In the genomic region with DNA sequence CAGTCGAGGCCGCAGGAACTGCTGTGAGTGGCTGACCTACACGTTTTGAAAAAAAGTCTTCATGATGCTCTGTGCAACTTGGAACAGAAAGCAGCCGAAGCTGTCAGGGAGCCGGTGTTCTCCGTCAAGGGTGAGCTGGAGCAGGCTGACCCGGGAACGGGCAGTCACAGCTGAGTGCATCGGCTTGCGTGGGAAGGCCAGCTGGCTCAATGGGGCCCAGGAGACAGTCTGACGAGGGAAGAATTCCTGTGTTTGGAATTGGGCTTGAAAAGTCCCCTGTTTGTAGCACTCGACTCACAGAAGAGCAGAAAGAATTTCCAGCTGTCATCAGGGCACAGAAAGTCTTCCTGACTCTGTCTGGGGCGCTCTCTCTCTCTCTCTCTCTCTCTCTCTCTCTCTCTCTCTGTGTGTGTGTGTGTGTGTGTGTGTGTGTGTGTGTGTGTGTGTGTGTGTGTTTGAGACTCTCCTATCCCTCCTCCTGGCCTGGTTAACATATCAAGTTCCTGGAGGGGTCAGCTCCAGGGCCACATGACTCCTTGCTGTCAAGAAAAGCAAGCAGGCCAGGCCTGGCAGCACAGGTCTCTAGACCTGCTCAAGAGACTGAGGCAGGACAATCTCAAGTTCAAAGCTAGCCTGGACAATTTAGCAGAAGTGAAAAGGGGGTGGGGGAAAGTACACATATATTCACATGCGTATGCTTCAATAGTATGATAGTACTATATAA, we compare ENCODE assay signal across 9 mouse cellular contexts.
A peak's percentile ranks its signal among the peaks of the same experiment; 100 is the strongest.
DNase-seq lines count a peak whose midpoint lies in the region; ATAC-seq and TF ChIP-seq lines count a peak whose summit lies in the region.
"Had no signal": no experiment of that assay in that cellular context is flagged by ENCODE, and none has a peak within 500 bp of the region (broad histone marks: within the 10 kb centered on the region; RNA-seq: fewer than 3 reads in every experiment).

No protein-coding gene starts in this region.

- peak overlapping the region; percentile 72 for H3K27ac ChIP-seq in heart, embryonic 16.5 days (ENCODE audit: low read length)
- 0 out of 2 replicates have a peak overlapping the region, but pooled peaks have one; percentile 11 for H3K27ac ChIP-seq in neural tube, embryonic 11.5 days (ENCODE audit: low read depth, low read length)
- H3K27ac ChIP-seq in layer of hippocampus, adult 2 months = no peak overlapping the region; the same call in 1 of the 2 replicates
- H3K27ac ChIP-seq: liver, embryonic 14.5 days had no signal

- no peak overlapping the region for H3K4me2 ChIP-seq in heart, embryonic 16.5 days (ENCODE audit: low read depth, low read length)
- no peak overlapping the region for H3K4me2 ChIP-seq in neural tube, embryonic 11.5 days (ENCODE audit: low read depth)

- H3K27me3 ChIP-seq in heart, embryonic 16.5 days (ENCODE audit: control insufficient read depth, insufficient read depth, low read length) = no peaks in the 10 kb centered on the region
- H3K27me3 ChIP-seq in neural tube, embryonic 11.5 days (ENCODE audit: control insufficient read depth, insufficient read depth, low read length) = no peaks in the 10 kb centered on the region

- no peaks in the 10 kb centered on the region for H3K9me3 ChIP-seq in heart, embryonic 16.5 days (replicated peaks; ENCODE audit: control insufficient read depth, low read length)
- H3K9me3 ChIP-seq in neural tube, embryonic 11.5 days (ENCODE audit: control insufficient read depth, low read length) = no peaks in the 10 kb centered on the region

- peak overlapping the region; percentile 1; the same call in 1 of the 2 replicates for H3K9ac ChIP-seq in heart, embryonic 16.5 days (ENCODE audit: low read length)
- H3K9ac ChIP-seq in neural tube, embryonic 11.5 days (ENCODE audit: low read length) = no peak overlapping the region
- H3K9ac ChIP-seq: liver, embryonic 14.5 days had no signal

- peak; percentile 82 for DNase-seq in Muller cell, postnatal 12 days (ENCODE audit: inconsistent ontology term)
- peak; percentile 78 for DNase-seq in embryo, embryonic 11 days
- DNase-seq in kidney, postnatal 10 days = peak; percentile 92
- DNase-seq in neural tube, embryonic 11.5 days (ENCODE audit: low spot score) = peak; percentile 73
- no peak for DNase-seq in right cerebral cortex, postnatal 14 days
- DNase-seq in layer of hippocampus, adult 2 months (ENCODE audit: low spot score in 2 of 2) = no peak
- no peak for DNase-seq in thymus, postnatal 25 days

- WGBS in heart, embryonic 16.5 days = 28% methylated on average over 14 of the region's 14 CpGs
- WGBS in neural tube, embryonic 11.5 days = 35% methylated on average over 14 of the region's 14 CpGs

- H3K4me1 ChIP-seq in heart, embryonic 16.5 days (ENCODE audit: control insufficient read depth, insufficient read depth, low read length) = peaks cover 12% of the 10 kb centered on the region
- peaks cover 10% of the 10 kb centered on the region for H3K4me1 ChIP-seq in neural tube, embryonic 11.5 days (ENCODE audit: control insufficient read depth, insufficient read depth, low read length)

- H3K36me3 ChIP-seq in heart, embryonic 16.5 days (ENCODE audit: control insufficient read depth, insufficient read depth) = no peaks in the 10 kb centered on the region
- no peaks in the 10 kb centered on the region for H3K36me3 ChIP-seq in neural tube, embryonic 11.5 days (ENCODE audit: control insufficient read depth, insufficient read depth, low read length)

- H3K4me3 ChIP-seq in heart, embryonic 16.5 days (ENCODE audit: low read length) = no peak overlapping the region
- H3K4me3 ChIP-seq in neural tube, embryonic 11.5 days (ENCODE audit: low read depth, low read length) = no peak overlapping the region
- H3K4me3 ChIP-seq in layer of hippocampus, adult 2 months = no peak overlapping the region

- ATAC-seq in heart, embryonic 16.5 days (replicated peaks; ENCODE audit: extremely low read depth, insufficient read depth, low FRiP score) = peak; percentile 61; the same call in 1 of the 2 replicates
- no peak for ATAC-seq in neural tube, embryonic 11.5 days (ENCODE audit: insufficient read depth, low FRiP score, low TSS enrichment)

- TF ChIP-seq CTCF in layer of hippocampus, adult 2 months (conservative IDR thresholded peaks at IDR 0.05) = no peak

Comparison
In these comparisons a context has a peak if more than half of its experiments do, and no peak if none do; other contexts are left out.
1. DNase-seq: peak in Muller cell, postnatal 12 days (single experiment), embryo, embryonic 11 days (single experiment), kidney, postnatal 10 days (single experiment) and neural tube, embryonic 11.5 days (single experiment); none in right cerebral cortex, postnatal 14 days (single experiment), layer of hippocampus, adult 2 months (0 of 2) and thymus, postnatal 25 days (single experiment).